Mouse (Mus musculus) ES-E14 (cell line): ENCODE data around the gene Slc23a2.

ENCODE experiments used
- CHD2 ChIP-seq: IDR thresholded peaks from 2 replicates; pipeline ENCODE4 v1.6.1; 2014; ENCODE audit warnings: mild to moderate bottlenecking, low read depth, low read length, inconsistent platforms
- HCFC1 ChIP-seq: IDR thresholded peaks from 2 replicates; pipeline ENCODE4 v1.6.1; 2012; ENCODE audit warnings: low read length, inconsistent platforms, borderline replicate concordance; ENCODE audit not compliant: insufficient read depth
- ZC3H11A ChIP-seq: IDR thresholded peaks from 2 replicates; pipeline ENCODE4 v1.6.1; 2012; ENCODE audit warnings: low read depth, mild to moderate bottlenecking, inconsistent platforms, low read length, borderline replicate concordance
- ZNF384 ChIP-seq: IDR thresholded peaks from 2 replicates; pipeline ENCODE4 v1.6.1; 2012; ENCODE audit warnings: low read depth, low read length, inconsistent platforms

GRCm38 (mm10) chr2:132028107-132028506 lies 116.8 kb downstream of the Slc23a2 start:
- no peak for TF ChIP-seq ZNF384
- TF ChIP-seq CHD2 = no peak
- no peak for TF ChIP-seq ZC3H11A
- no peak for TF ChIP-seq HCFC1
